Mouse (Mus musculus) natural killer cell, adult 2 months (primary cell): ENCODE results near the gene Nek6.
A peak's percentile ranks its signal among the peaks of the same experiment; 100 is the strongest.

Experiments used
- DNase-seq, 2 experiments: peaks; one replicate each; pipeline ENCODE4 v3.0.0; 2022; ENCODE audit warnings: low spot score in 2 of 2

Gene Nek6

DNA sequence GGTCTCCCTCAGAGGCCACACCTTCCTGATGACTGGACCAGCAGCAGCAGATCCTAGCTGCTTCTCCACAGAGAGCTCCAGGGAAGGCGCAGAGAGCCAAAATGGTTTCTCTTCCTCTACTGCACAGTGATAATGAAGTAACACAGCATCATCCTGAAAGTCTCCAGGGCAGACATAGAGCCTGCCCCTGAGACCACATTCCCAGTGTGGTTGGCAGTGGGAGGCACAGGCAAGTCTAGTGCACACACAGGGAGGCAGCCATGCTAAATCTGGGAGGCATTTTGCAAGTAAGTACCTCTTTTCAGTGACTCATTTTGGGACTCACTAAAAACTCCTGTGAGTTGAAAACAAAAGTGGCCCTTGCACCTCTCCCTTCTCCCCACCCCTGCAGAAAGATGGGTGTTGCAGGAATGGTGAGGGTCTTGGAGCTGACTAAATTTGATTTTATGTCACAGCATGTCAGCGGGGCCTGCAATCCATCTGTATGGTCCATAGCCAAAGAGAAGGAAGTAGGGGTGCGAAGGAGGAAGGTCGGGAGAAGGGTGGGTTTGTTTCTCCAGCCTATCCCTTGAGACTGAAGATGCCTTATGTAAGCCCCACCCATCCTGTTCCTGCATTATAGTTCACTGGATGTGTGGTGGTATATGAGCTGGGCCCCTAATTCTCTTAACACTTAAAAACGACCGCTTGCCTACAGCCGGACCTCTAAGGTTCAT, 2.3 kb upstream of the Nek6 start:
- DNase-seq = no peak

DNA sequence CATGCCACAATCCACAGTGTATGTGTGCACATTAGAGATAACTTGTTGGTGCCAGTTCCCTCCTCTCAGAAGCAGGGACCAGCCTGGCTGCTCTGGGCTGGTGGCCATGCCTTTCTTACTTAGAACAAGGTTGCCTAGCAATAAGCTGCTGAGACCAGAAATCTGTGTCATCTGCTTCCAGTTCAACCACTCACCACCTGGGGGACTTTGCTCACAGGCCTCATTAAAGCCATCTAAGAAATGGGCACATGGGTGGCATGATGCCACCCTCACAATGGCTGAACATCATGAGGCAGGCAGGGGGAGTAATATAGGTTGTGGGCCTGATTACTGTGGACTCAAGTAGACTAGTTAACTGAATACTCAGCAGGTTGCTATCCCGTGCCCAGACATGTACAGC, 1.3 kb upstream of the Nek6 start:
- peak in 1 of 2 experiments; percentile 12 for DNase-seq

DNA sequence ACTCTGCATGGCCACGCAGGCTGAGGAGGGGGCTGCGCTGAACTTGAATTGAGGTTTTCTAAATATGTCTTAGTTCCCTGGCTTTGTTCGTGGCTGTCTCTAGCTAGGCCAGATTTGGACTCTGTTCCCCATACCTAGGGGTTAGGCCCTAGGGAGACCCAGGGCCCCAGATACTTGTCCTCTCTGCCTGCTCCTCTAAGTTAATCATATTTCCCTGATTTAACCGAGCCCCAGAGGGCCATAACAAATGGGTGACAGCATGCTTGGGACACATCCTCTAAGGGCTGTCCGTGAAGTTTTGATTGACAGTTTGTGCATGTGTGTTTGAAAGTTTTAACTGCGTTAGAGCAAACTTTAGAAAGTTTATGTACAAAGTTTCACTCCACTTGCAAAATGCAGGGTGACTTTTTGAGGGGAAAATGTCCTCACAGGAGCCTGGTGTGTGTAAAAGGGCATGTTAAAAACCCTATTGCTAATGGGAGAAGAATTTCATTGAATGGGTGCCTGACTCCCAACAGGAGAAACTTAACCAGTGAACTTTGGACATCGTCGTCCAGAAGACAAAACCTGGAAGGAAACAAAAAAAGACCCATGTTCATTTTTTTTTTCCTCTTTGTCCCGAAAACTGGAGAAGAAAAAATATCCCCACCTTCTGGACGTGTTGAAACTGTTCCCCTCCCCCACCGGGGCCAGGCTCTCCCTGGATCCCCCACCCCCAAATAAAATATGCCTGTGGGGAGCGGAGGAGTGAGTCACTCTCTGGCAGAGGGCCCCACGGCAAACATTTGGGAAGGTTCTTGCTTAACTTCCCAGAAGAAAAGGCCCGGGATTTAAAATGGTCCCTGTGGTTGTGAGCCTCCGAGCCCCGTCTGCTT, 1.1 kb downstream of the Nek6 start:
- DNase-seq = no peak

DNA sequence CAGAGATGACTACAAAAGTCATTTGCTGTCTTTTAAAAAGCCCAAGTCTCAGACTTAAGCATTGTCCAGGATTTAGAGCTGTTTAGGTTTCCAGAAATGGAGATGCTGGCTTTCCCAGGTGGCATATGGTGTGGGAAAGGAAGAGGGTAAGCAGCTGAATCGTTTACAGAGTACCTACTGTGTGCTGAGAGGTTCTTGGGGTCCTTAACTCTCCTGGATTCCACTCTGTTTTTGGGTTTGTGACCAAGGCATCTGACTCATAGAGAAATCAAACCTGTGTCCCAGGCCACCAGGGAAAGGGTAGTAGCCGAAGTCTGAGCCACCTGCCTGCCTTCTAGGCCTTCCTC, 1.7 kb downstream of the Nek6 start:
- no peak for DNase-seq

DNA sequence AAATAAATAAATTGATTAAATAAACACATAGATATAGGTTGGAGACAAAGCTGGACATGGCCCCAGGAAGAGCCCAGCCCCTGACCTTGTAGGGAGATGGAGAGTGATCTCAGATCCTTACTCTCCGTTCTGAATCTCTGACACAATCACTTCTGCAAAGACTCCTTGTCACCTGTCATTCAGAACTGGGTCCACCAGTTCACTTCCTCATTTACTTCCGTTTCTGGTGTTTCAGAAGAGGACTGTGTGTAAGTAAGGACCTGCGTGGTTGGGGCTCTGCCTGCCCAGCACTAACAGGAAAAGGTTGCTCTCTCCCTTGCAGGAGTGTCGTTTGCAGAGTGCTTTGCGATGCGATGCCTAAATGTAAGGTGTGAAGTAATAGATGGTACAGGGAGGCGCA, 3.0 kb downstream of the Nek6 start:
- DNase-seq = peak; percentile 24 to 57

DNA sequence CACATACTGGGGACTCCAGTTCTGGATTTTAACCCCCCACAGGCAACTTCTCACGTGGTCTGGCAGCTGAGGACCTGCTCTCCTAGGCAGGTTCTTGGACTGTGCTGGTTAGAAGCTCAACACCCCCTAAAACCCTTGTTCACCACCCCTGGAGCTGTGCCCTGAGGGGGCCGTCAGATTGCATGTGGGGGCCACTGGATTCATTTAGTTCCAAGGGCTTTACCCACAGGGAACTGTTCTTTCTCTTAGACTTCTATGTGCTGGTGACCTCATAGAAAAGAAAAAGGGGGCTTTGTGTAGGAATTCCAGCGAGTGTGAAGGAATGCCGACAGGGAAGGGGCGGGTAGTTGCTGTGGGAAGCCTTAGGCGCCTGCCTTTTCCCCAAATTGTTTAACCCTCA, 4.0 kb downstream of the Nek6 start:
- DNase-seq = no peak

DNA sequence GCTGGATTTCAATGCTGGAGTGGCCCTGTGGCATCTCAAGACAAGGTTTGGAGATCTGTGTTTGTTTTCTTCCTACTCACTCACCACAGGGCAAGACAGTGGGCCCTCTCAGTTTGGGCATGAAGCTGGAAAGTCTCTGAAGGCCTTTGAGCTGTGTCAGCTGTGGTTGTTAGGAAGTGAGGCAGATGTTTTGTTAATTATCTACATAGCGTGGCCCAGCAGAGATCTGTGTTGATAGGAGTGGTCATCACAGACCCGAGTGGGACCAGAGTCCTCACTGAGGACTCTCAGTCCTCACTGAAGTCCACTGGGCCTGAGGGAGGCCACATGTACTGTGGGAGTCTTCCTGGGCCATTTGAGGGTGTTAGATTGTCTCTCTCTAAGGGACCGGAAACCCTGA, 5.0 kb downstream of the Nek6 start:
- no peak for DNase-seq

DNA sequence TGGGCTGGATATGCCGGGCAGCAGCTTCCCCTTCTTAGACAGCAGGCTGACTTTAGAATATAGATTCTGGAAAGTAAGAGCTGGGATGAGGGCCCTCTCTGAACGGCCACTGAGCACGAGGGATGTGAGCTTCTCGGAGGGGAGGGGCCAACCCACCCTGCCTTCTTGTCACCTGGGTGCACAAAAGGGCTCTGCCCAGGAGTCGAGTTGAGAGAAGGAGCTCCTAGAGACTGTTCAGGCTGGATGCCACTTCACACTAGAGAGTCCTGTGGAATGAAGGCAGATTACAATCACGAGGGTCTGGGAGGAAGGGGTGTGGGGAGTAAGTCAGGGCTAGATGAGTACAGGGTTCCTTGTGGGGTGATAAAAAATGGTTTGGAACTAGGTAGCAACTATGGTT, 5.6 kb downstream of the Nek6 start:
- no peak for DNase-seq

DNA sequence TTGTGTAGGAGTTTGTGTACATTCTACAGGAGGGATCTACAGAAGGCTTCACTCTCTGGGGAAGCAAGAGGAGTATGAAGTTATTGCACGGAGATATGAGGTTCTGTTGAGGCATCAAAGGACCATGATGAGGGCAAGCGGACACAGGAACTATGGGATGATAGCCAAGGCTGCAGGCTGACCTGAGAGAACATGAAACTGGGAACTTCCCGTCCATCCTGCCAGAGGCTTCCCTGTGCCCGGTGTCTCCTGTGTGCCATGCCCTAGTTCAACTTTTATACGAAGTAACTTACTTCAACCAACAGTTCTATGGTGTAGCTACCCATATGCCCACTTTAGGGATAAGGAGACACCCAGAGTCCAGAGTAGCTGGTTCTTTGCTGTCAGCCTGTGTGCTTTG, 7.3 kb downstream of the Nek6 start:
- DNase-seq = no peak

DNA sequence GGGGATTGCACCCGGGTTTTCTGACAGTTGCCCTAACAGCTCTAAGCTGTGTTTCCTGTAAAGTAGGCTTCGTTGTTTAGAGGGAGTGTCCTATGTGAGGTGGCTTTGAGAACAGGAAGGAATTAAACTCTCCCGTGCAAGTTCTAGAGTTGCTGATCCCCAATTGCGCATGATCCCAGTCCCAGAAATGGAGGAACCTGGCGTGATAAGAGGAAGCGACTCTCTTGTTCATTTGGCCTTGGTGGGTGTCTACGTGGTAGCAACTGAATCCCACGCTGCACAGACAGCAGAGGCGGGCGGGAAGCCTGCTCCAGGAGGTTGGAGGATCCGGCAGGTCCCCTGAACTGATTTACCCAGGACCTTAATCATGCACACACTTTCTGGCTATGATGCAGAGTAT, 8.5 kb downstream of the Nek6 start:
- no peak for DNase-seq

DNA sequence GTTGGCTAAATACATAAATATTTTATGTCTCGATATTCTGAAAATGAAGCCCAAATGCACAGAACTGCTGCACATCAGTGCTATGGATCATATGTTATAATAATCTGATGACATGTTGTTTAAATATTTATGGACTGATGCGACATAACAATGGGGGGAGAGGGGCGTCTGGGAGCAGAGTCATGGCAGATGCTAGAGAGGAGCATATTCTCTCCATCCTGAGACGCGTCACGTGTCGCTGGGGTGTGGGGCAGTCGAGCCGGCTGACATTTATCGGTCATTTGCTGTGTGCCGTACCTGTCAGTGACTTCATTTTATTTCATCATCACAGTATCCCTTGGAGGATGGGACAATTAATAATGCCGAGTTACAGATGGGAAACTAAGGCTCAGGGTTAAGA, 10.2 kb downstream of the Nek6 start:
- DNase-seq = no peak

DNA sequence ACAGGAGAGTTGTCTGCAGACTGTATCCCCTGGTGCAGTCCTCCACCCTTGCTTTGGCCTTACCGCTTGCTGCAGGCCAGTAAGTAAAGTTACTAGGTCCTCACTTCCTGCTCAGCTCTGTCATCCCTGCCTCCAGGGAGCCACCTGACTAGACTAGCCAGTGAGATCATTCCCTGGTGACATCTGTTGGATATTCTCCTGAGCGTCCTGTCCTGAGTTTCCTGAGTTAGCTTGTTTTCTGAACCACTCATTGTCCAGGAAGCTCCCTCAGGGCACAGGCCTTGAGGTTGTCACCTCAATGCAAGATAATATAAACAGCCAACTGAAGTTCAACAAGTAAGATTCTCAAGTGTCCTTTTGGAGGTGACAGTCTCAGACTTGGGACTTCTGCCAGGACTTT, 10.9 kb downstream of the Nek6 start:
- DNase-seq = no peak

DNA sequence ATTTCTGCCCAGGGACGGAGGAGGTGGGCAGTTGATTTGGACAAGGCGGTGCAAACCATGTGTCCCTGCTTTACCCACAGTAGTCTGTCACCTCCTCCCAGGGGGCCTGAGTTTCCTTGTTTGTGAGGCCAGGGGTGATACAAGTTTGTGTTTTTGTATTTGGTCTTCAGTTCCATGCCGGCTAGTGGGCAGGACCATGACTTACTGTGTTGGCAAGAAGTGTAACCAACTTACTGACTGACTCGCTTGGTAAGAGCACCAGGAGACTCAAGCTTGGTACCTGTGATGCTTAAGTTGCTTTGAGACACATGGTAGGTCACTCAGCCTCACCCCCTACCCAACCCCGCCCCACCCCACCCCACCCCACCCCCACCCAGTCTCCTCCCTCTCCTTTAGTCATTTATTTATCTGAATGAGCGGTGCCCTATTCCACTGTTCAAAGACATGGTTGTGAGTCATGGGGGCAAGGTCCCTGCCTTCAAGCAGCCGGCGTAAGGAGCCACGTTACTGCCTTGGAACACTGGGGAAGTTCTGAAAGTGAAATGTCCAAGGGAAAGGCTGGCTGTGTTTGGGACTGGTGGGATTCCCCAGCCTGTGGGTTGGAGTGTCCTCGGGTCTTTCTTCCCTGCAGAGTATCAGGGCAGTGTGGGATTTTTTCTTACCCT, 12.5 kb downstream of the Nek6 start:
- DNase-seq = no peak

DNA sequence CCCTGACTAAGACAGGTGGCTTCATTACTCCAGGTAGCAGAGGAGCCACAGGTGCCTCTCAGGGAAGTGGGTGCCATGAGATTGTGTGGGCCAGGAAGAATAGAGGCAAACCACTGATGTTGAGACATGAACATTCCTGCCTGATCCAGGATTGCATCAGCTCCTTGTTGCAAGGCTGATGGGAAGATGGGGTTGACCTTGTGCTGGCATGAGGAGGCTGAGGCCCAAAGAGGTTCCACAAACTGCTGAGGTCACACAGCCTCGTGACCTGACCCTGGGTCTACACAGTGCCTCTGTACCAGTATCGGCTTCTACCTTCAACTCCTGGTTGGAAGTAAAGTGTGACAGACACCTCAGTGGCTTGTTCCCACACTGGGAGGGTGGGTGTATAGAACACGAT, 13.6 kb downstream of the Nek6 start:
- no peak for DNase-seq

DNA sequence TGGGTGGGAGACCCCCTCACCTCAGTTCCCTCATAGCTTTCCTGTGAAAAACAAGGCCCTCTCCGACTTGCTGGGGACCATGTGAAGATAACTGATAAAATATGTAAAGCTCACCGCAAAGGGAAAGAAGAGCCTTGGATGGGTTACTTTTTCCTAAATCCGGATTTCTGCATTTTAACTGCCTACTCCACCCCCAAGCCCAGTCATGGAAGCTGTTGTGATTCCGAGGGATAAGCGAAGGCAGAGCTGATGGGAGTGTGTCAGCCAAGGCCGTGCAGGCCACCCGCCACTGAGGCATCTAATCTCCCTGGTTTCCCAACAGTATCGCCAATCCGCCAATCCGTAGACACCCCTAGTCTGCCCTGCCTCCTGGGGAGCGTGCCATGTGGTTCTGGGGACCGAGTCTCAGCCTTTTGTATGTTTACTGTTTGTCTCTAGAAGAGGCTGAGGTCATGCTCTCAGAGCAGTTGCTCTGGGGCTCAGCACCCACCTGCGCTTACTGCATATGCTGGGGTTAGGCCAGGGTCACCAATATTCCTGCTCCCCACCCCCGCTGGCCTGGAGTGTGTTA, 18.2 kb downstream of the Nek6 start:
- no peak for DNase-seq

DNA sequence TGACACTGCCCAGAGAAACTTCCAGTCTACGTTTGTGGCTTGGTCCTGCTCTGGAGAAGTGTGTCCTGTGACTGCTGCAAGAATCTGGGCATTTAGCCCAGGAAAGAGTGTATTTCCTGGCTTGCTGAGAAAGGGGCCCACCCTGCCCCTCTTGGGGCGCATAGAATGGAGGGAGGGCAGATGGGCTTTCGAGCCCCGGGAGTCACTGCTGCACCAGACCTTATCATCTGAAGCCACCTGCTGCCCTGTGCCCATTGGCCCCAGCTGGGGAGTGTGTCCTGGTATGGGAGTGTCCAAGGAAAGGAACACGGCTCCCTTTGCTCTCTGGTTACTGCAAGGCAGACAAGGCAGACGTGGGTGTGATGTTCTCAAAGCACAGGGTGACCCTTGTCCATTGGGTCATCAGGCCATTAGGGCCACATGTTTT, 19.5 kb downstream of the Nek6 start:
- DNase-seq = no peak

DNA sequence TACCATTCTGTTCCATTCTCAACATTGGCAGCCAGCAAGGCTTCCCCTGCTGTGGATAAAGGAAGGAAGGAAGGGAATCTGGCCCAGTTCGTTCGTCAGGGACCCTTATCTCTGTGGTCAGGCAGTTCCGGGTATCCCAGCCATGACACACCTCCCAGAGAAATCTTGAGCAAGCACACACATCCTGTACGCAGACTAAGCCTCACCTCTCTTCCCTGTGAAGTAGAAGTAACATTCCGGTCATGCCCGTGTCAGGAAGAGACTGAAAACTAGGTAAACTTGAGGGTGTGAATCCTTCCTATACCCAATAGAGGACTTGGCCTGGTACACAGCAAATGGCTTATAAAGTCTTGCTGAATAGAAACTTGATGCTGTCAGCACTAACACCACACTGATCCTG, 21.9 kb downstream of the Nek6 start:
- no peak for DNase-seq

DNA sequence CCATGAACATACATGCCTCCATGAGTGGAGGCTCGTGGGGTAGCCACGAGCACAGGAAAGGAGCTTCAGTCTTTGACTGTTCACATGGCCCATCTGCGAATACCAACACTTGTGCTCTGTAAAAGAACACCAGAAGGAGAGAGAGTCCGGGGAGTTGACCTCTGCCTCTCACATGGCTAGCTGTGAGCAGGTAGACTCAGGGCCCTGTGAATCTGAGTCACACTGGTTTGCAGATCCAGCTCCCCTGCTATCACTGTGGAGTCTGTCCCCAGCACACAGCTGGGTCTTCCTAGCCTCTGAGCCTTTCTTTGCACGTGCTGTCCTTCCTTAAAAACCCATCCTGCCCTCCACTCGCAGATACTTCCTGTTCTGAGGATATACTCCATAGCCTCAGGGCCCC, 22.3 kb downstream of the Nek6 start:
- DNase-seq = no peak

DNA sequence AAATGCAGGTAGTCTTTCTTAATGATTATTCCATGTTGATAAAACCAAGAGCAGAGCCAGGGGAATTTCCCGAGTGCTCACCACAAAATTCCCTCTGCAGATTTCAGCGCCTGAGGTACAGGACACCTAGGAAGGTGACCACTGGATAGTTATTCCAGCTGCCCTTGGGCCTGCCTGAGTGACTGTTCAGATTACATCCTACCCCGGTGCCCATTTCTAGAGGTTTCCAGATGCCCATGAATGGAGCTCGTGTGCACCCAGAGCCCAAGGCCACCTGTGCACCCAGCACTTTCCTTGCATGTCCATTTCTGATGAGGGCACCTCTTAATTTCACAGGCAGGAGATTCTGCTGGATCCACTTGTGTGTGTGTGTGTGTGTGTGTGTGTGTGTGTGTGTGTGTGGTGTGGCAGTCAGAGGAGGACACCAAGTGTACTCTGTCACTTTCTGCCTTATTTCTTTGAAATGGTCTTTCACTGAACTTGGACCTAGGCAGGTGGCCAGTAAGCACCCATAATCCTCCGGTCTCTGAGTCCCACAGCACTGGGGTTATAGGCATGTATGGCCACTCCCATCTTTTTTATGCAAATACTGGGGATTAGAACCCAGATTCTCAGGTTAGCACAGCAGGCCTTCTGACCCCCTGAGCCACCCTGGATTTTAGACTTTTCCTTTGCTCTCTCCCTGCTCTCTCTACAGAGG, 22.9 kb downstream of the Nek6 start:
- no peak for DNase-seq

DNA sequence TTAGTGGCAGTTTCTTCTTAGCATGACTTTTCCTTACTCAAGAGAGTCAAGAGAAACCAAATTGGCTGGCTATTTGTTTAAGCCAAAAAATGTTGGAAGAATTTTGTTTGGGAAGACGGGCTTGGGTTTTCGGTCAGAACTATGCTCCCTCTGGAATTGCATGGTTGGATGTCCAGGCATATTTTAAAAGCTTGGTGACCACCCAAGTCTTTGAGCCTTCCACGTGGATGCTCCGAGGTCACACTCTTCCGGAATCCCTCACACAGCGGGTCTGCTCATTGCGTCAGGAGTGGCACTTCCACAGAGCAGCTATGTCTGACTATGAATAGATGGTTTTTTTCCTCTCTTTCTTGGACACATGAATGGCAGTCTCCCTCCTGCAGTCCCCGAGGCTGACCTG, 23.6 kb downstream of the Nek6 start:
- DNase-seq = no peak

DNA sequence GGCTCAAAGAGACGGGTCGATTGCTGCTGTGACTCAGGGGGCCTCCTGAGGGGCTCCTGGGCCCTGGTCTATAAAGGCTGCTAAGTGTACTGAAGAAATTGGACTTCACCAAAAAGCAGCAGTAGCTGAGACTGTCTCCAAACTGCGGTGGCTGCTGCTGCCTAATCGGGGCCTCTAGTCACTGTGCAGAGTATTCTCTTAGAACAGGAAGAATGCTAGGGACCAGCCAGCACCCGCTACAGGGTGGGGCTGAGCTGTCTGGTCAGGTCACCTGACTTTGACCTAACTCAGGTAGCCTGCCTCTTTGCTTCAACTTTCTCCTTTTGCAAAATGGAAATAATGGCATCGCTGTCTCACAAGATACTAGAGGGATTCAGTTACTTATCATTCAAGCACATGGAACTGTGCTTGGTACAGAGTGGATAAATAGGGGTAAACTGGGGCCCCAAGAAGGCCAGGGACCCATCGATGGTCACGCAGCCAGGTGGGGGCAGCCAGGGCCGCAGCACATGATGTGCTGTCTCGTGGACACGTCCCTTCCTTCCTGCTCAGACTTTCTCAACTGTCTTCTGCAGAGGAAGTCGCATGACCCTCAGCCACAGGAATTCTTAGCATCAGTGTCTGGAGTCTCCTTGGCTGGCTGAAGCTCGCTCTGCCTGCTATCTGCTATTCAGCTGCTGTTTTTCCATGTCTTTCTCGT, 24.2 kb downstream of the Nek6 start:
- peak; percentile 52 to 53 for DNase-seq
